ENCODE assay signal across 20 mouse cellular contexts in the genomic region with DNA sequence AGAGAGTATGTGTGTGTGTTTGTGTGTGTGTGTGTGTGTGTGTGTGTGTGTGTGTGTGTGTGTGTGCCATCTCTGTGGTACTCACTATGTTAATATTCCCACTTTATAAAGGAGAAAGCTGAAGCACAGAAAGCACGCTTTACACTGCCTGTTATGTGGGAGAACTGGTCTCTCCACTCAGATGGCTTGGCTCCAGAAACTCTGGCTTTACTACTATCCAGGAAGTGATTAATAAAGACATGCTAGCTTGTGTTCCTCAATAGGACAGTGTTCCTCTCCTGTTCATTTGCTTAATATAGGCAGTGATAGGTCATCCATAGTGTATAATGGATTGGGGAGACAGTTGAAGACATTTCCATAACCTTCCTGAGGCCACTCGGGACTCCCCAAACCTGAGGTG. TPM values are rescaled to one million over a fixed set of nuclear protein-coding genes. Genes with fewer than 3 reads are reported as not detected.
DNase-seq lines count a peak whose midpoint lies in the region; ATAC-seq and TF ChIP-seq lines count a peak whose summit lies in the region.
"Had no signal": no experiment of that assay in that cellular context is flagged by ENCODE, and none has a peak within 500 bp of the region (broad histone marks: within the 10 kb centered on the region; RNA-seq: fewer than 3 reads in every experiment).

No protein-coding gene starts in this region.

- H3K27ac ChIP-seq in kidney, embryonic 16.5 days (ENCODE audit: low read length), result no peak overlapping the region
- H3K27ac ChIP-seq in lung, embryonic 15.5 days, result peak overlapping the region; percentile 42; the same call in 1 of the 2 replicates
- peak overlapping the region; percentile 64 for H3K27ac ChIP-seq in stomach, embryonic 16.5 days (ENCODE audit: low read length)
- no peak overlapping the region for H3K27ac ChIP-seq in left cerebral cortex, adult 2 months
- H3K27ac ChIP-seq: hindbrain, embryonic 14.5 days; kidney, postnatal 0 days; liver, embryonic 12.5 days; midbrain, embryonic 15.5 days had no signal

- DNase-seq in kidney, adult 11 months, result peak; percentile 15
- DNase-seq in urinary bladder, postnatal 25 days (ENCODE audit: low spot score), result peak; percentile 11
- DNase-seq in urinary bladder, postnatal 4 days (ENCODE audit: low spot score in 2 of 2), result no peak
- DNase-seq in left cerebral cortex, adult 2 months (ENCODE audit: extremely low spot score in 1 of 2, low spot score in 2 of 2), result no peak
- no peak for DNase-seq in right cerebral cortex, postnatal 36 days (ENCODE audit: low spot score in 2 of 2)
- DNase-seq: adrenal gland, adult 8-10 months; cerebellum, adult 2 months; gastrocnemius, adult 2 months; right cerebral cortex, adult 18-20 months; thymus, adult 2 months had no signal

- no peak overlapping the region for H3K9ac ChIP-seq in kidney, embryonic 16.5 days (replicated peaks; ENCODE audit: low read length)
- H3K9ac ChIP-seq in lung, embryonic 15.5 days, result no peak overlapping the region
- no peak overlapping the region for H3K9ac ChIP-seq in stomach, embryonic 16.5 days (ENCODE audit: low read length)
- H3K9ac ChIP-seq: hindbrain, embryonic 14.5 days; liver, embryonic 12.5 days; midbrain, embryonic 15.5 days had no signal

- no peaks in the 10 kb centered on the region; the same call in 1 of the 2 replicates for H3K27me3 ChIP-seq in kidney, embryonic 16.5 days (ENCODE audit: insufficient read depth, low read length)
- H3K27me3 ChIP-seq in lung, embryonic 15.5 days, result no peaks in the 10 kb centered on the region
- H3K27me3 ChIP-seq in stomach, embryonic 16.5 days (ENCODE audit: control insufficient read depth, insufficient read depth, low read length), result no peaks in the 10 kb centered on the region; the same call in 1 of the 2 replicates
- H3K27me3 ChIP-seq: liver, embryonic 12.5 days; midbrain, embryonic 15.5 days had no signal

- no peak overlapping the region for H3K4me3 ChIP-seq in kidney, embryonic 16.5 days (ENCODE audit: low read length)
- no peak overlapping the region for H3K4me3 ChIP-seq in lung, embryonic 15.5 days
- H3K4me3 ChIP-seq in stomach, embryonic 16.5 days (replicated peaks; ENCODE audit: low read length), result no peak overlapping the region
- no peak overlapping the region for H3K4me3 ChIP-seq in left cerebral cortex, adult 2 months
- H3K4me3 ChIP-seq: gastrocnemius, adult 2 months; liver, embryonic 12.5 days; midbrain, embryonic 15.5 days had no signal

- H3K9me3 ChIP-seq in kidney, embryonic 16.5 days (ENCODE audit: low read length), result no peaks in the 10 kb centered on the region
- H3K9me3 ChIP-seq in lung, embryonic 15.5 days, result no peaks in the 10 kb centered on the region
- H3K9me3 ChIP-seq in stomach, embryonic 16.5 days (replicated peaks; ENCODE audit: control insufficient read depth, low read length), result no peaks in the 10 kb centered on the region
- H3K9me3 ChIP-seq: liver, embryonic 12.5 days; midbrain, embryonic 15.5 days had no signal

- no peak for TF ChIP-seq CTCF in left cerebral cortex, adult 2 months (IDR thresholded peaks at IDR 0.05)

- intact Hi-C loops in left cerebral cortex, adult 2 months (cut with DNase I), result loop anchor here (5.0 kb wide), 1 partner anchor 33 kb away; no protein-coding TSS in a partner anchor

- H3K36me3 ChIP-seq in kidney, embryonic 16.5 days (ENCODE audit: insufficient read depth, low read length), result no peaks in the 10 kb centered on the region
- no peaks in the 10 kb centered on the region for H3K36me3 ChIP-seq in lung, embryonic 15.5 days
- H3K36me3 ChIP-seq in stomach, embryonic 16.5 days (ENCODE audit: control insufficient read depth, insufficient read depth, low read length), result no peaks in the 10 kb centered on the region
- H3K36me3 ChIP-seq: liver, embryonic 12.5 days; midbrain, embryonic 15.5 days had no signal

- no peak; the same call in 1 of the 2 replicates for ATAC-seq in kidney, embryonic 16.5 days (ENCODE audit: low FRiP score, low TSS enrichment)
- ATAC-seq in lung, embryonic 15.5 days (ENCODE audit: borderline replicate concordance, extremely low read depth, low FRiP score, low TSS enrichment), result no peak
- ATAC-seq in stomach, embryonic 16.5 days (ENCODE audit: insufficient read depth, low FRiP score), result peak; percentile 58; the same call in 1 of the 2 replicates
- ATAC-seq: CD4-positive, CD25-positive, alpha-beta regulatory T cell, adult 4 months; forebrain, embryonic 16.5 days; liver, embryonic 12.5 days; midbrain, embryonic 15.5 days had no signal

- H3K4me1 ChIP-seq in kidney, embryonic 16.5 days (ENCODE audit: insufficient read depth, low read length), result 0 out of 2 replicates have a peak, but pooled peaks cover 5% of the 10 kb centered on the region
- H3K4me1 ChIP-seq in lung, embryonic 15.5 days, result peaks cover 7% of the 10 kb centered on the region
- H3K4me1 ChIP-seq in stomach, embryonic 16.5 days (ENCODE audit: control insufficient read depth, insufficient read depth, low read length), result peaks cover 5% of the 10 kb centered on the region
- H3K4me1 ChIP-seq: liver, embryonic 12.5 days had no signal

- H3K4me2 ChIP-seq in kidney, embryonic 16.5 days (replicated peaks; ENCODE audit: low read depth, low read length), result no peak overlapping the region
- H3K4me2 ChIP-seq in lung, embryonic 15.5 days, result no peak overlapping the region
- no peak overlapping the region for H3K4me2 ChIP-seq in stomach, embryonic 16.5 days (ENCODE audit: low read depth, low read length)
- H3K4me2 ChIP-seq: hindbrain, embryonic 14.5 days; liver, embryonic 12.5 days; midbrain, embryonic 15.5 days had no signal

- WGBS in kidney, embryonic 16.5 days, result 53% methylated on average over 2 of the region's 2 CpGs
- 48% methylated on average over 2 of the region's 2 CpGs for WGBS in lung, embryonic 15.5 days
- 32% methylated on average over 2 of the region's 2 CpGs for whole genome bisulfite sequencing in stomach, embryonic 16.5 days

RNA-seq across cellular contexts. Expression of a gene that starts 54.1 kb away (rescaled TPM):
- 120 and 122 TPM in 2 replicates for polyA plus RNA-seq in kidney, embryonic 16.5 days (2015; fragmentation: Nextera tagmentation; extraction: Ambion mirVana)
- polyA plus RNA-seq in lung, embryonic 15.5 days (2015; fragmentation: Nextera tagmentation; extraction: Ambion mirVana), result 93.4 and 103 TPM in 2 replicates
- 113 and 122 TPM in 2 replicates for polyA plus RNA-seq in stomach, embryonic 16.5 days (2015; fragmentation: Nextera tagmentation; extraction: Ambion mirVana)
- total RNA-seq in left cerebral cortex, adult 2 months (2021), result 1,000 to 10,000 TPM; 1,252 to 1,385 TPM
- total RNA-seq: MEL had no signal
- polyA plus RNA-seq: CD4-positive, CD25-positive, alpha-beta regulatory T cell, adult 4 months had no signal

Comparison
In these comparisons a context has a peak if more than half of its experiments do, and no peak if none do; other contexts are left out.
1. DNase-seq: peak in kidney, adult 11 months (single experiment) and urinary bladder, postnatal 25 days (single experiment); none in urinary bladder, postnatal 4 days (0 of 2), left cerebral cortex, adult 2 months (0 of 2) and right cerebral cortex, postnatal 36 days (0 of 2).
2. H3K27ac ChIP-seq: peak in lung, embryonic 15.5 days (single experiment) and stomach, embryonic 16.5 days (single experiment); none in kidney, embryonic 16.5 days (single experiment) and left cerebral cortex, adult 2 months (single experiment).